Mouse (Mus musculus): ENCODE measurements at regions not wholly inside any gene's neighbourhood (a gene's known extent, or its start where the extent isn't known, plus 50 kb on each side); places are given as distances from the start of the nearest gene placed in this dataset.

DNA sequence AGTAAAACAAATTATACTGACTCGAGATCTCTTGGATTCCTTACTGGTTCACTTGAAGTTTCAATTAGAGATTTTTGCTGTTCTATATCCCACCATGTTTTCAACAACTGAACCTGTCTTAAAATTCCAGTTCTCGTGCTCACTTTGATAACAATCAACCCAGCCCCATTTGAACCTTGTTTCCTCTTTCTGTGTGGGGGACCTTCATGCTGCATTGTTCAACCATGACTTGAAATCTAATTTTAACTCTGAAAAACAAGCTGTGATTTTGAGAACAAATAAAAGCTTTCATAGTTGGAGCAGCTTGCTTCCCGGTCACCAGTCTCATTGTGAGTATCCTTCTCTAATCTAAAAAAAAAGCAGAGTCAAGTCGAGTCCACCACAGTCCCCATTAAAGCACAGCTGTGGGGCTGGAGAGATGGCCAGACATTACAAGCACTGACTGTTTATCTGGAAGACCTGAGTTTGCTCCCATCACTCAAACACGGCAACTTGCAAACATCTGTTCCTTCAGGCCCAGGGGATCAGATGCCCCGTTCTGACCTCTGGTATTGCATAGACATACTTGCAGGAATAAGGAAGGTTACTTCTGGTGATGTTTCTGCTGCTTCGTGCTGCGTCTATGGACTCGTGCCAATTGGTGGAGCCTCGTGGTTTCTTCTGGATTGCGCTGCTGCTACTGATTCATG lies 251.7 kb downstream of the Diras2 start:
- Histone ChIP-seq H3K4me3 (ENCODE audit: low read depth, low read length) (no peak overlapping the region), H3K9me3 (ENCODE audit: control insufficient read depth, low read length) (no peaks in the 10 kb centered on the region), H3K4me1 (ENCODE audit: control insufficient read depth, insufficient read depth, low read length) (no peaks in the 10 kb centered on the region), H3K4me2 (ENCODE audit: low read depth) (no peak overlapping the region), H3K9ac (ENCODE audit: low read length) (no peak overlapping the region), H3K27me3 (ENCODE audit: control insufficient read depth, insufficient read depth, low read length) (no peaks in the 10 kb centered on the region), H3K36me3 (ENCODE audit: control insufficient read depth, insufficient read depth, low read length) (no peaks in the 10 kb centered on the region), H3K27ac (ENCODE audit: low read depth, low read length) (no peak overlapping the region)
- 75% methylated on average over 11 of the region's 11 CpGs for WGBS
- no peak for DNase-seq (ENCODE audit: low spot score)
- ATAC-seq (ENCODE audit: insufficient read depth, low FRiP score, low TSS enrichment), result no peak

- H3K27ac ChIP-seq (ENCODE audit: low read depth, low read length), result no peak overlapping the region
- no peaks in the 10 kb centered on the region for H3K36me3 ChIP-seq (ENCODE audit: control insufficient read depth, insufficient read depth, low read length)
- DNase-seq (ENCODE audit: low spot score) (no peak), ATAC-seq (ENCODE audit: insufficient read depth, low FRiP score, low TSS enrichment) (no peak)
- H3K4me2 ChIP-seq (ENCODE audit: low read depth), result no peak overlapping the region
- H3K4me1 ChIP-seq (ENCODE audit: control insufficient read depth, insufficient read depth, low read length), result no peaks in the 10 kb centered on the region
- no peak overlapping the region for H3K4me3 ChIP-seq (ENCODE audit: low read depth, low read length)
- H3K9ac ChIP-seq (ENCODE audit: low read length), result no peak overlapping the region
- no peaks in the 10 kb centered on the region for H3K27me3 ChIP-seq (ENCODE audit: control insufficient read depth, insufficient read depth, low read length)
- H3K9me3 ChIP-seq (ENCODE audit: control insufficient read depth, low read length), result no peaks in the 10 kb centered on the region
- WGBS, result 90% methylated on average over 5 of the region's 5 CpGs
Observed at GRCm38 (mm10) chr13:52279970-52280348, 251.1 kb downstream of the Diras2 start.

DNA sequence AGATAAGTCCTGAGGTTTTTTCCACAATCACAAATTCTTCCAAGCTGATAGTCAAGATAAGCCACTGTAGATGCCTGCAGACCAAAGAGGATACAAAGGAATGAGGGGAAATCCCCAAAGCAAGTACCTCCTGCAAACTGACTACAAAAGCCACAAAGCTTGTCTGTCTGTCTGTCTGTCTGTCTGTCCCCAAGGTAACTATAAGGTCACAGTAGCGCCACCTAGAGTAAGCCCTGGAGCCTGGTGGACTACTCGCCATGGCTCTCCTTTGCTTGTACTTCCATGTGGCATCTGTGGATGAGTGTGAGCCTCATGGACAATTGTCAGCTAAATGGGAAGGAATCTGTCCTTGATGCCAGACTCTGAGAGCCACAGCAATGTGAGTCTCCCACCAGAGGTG lies 249.8 kb downstream of the Diras2 start:
- no peak overlapping the region for H3K4me2 ChIP-seq (ENCODE audit: low read depth)
- ATAC-seq (ENCODE audit: insufficient read depth, low FRiP score, low TSS enrichment) (no peak), DNase-seq (ENCODE audit: low spot score) (no peak)
- H3K27ac ChIP-seq (ENCODE audit: low read depth, low read length), result no peak overlapping the region
- WGBS, result 69% methylated on average over 2 of the region's 2 CpGs
- H3K9me3 ChIP-seq (ENCODE audit: control insufficient read depth, low read length), result no peaks in the 10 kb centered on the region
- no peak overlapping the region for H3K9ac ChIP-seq (ENCODE audit: low read length)
- H3K4me1 ChIP-seq (ENCODE audit: control insufficient read depth, insufficient read depth, low read length), result no peaks in the 10 kb centered on the region
- no peaks in the 10 kb centered on the region for H3K27me3 ChIP-seq (ENCODE audit: control insufficient read depth, insufficient read depth, low read length)
- H3K4me3 ChIP-seq (ENCODE audit: low read depth, low read length), result no peak overlapping the region
- no peaks in the 10 kb centered on the region for H3K36me3 ChIP-seq (ENCODE audit: control insufficient read depth, insufficient read depth, low read length)

- Histone ChIP-seq H3K36me3 (ENCODE audit: control insufficient read depth, insufficient read depth, low read length) (no peaks in the 10 kb centered on the region), H3K4me2 (ENCODE audit: low read depth) (no peak overlapping the region), H3K27ac (ENCODE audit: low read depth, low read length) (no peak overlapping the region), H3K9me3 (ENCODE audit: control insufficient read depth, low read length) (no peaks in the 10 kb centered on the region), H3K4me3 (ENCODE audit: low read depth, low read length) (no peak overlapping the region), H3K9ac (ENCODE audit: low read length) (no peak overlapping the region), H3K4me1 (ENCODE audit: control insufficient read depth, insufficient read depth, low read length) (no peaks in the 10 kb centered on the region), H3K27me3 (ENCODE audit: control insufficient read depth, insufficient read depth, low read length) (no peaks in the 10 kb centered on the region)
- ATAC-seq (ENCODE audit: insufficient read depth, low FRiP score, low TSS enrichment) (no peak), DNase-seq (ENCODE audit: low spot score) (no peak)
- WGBS, result 84% methylated on average over 13 of the region's 13 CpGs
Observed at GRCm38 (mm10) chr13:52282500-52282899, 248.6 kb downstream of the Diras2 start.

DNA sequence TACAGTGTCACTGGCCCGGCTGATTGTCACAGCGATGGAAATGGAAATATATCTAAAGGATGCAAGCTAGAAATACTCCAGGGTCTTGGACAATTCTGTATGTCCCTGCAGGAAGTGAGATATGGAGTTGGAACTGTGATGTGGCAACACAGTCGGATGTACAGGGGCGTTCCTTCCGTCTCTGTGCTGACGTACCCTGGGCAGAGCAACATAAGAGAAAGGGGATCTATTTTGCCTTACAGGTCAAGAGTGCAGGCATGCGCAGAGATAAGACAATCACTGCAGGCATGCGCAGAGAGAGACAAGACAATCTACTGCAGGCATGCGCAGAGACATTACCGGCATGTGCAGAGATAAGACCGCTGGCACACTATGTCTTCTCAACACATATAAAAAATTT lies 247.6 kb downstream of the Diras2 start:
- no peaks in the 10 kb centered on the region for H3K27me3 ChIP-seq (ENCODE audit: control insufficient read depth, insufficient read depth, low read length)
- DNase-seq (ENCODE audit: low spot score) (no peak), ATAC-seq (ENCODE audit: insufficient read depth, low FRiP score, low TSS enrichment) (no peak)
- no peaks in the 10 kb centered on the region for H3K9me3 ChIP-seq (ENCODE audit: control insufficient read depth, low read length)
- no peak overlapping the region for H3K9ac ChIP-seq (ENCODE audit: low read length)
- no peaks in the 10 kb centered on the region for H3K4me1 ChIP-seq (ENCODE audit: control insufficient read depth, insufficient read depth, low read length)
- H3K4me2 ChIP-seq (ENCODE audit: low read depth), result no peak overlapping the region
- no peak overlapping the region for H3K4me3 ChIP-seq (ENCODE audit: low read depth, low read length)
- no peaks in the 10 kb centered on the region for H3K36me3 ChIP-seq (ENCODE audit: control insufficient read depth, insufficient read depth, low read length)
- WGBS, result 89% methylated on average over 11 of the region's 11 CpGs
- no peak overlapping the region for H3K27ac ChIP-seq (ENCODE audit: low read depth, low read length)

GRCm38 (mm10) chr13:52284026-52284801 lies 246.9 kb downstream of the Diras2 start:
- H3K36me3 ChIP-seq (ENCODE audit: control insufficient read depth, insufficient read depth, low read length), result no peaks in the 10 kb centered on the region
- WGBS, result 85% methylated on average over 12 of the region's 12 CpGs
- DNase-seq (ENCODE audit: low spot score) (no peak), ATAC-seq (ENCODE audit: insufficient read depth, low FRiP score, low TSS enrichment) (no peak)
- no peak overlapping the region for H3K4me2 ChIP-seq (ENCODE audit: low read depth)
- no peak overlapping the region for H3K4me3 ChIP-seq (ENCODE audit: low read depth, low read length)
- no peaks in the 10 kb centered on the region for H3K27me3 ChIP-seq (ENCODE audit: control insufficient read depth, insufficient read depth, low read length)
- no peaks in the 10 kb centered on the region for H3K9me3 ChIP-seq (ENCODE audit: control insufficient read depth, low read length)
- H3K27ac ChIP-seq (ENCODE audit: low read depth, low read length), result no peak overlapping the region
- no peaks in the 10 kb centered on the region for H3K4me1 ChIP-seq (ENCODE audit: control insufficient read depth, insufficient read depth, low read length)
- no peak overlapping the region for H3K9ac ChIP-seq (ENCODE audit: low read length)

- DNase-seq (ENCODE audit: low spot score) (no peak), ATAC-seq (ENCODE audit: insufficient read depth, low FRiP score, low TSS enrichment) (no peak)
- WGBS, result 25% methylated on average over 6 of the region's 6 CpGs
- Histone ChIP-seq H3K36me3 (ENCODE audit: control insufficient read depth, insufficient read depth, low read length) (no peaks in the 10 kb centered on the region), H3K4me2 (ENCODE audit: low read depth) (no peak overlapping the region), H3K9ac (ENCODE audit: low read length) (no peak overlapping the region), H3K4me1 (ENCODE audit: control insufficient read depth, insufficient read depth, low read length) (no peaks in the 10 kb centered on the region), H3K9me3 (ENCODE audit: control insufficient read depth, low read length) (no peaks in the 10 kb centered on the region), H3K27me3 (ENCODE audit: control insufficient read depth, insufficient read depth, low read length) (no peaks in the 10 kb centered on the region), H3K27ac (ENCODE audit: low read depth, low read length) (no peak overlapping the region), H3K4me3 (ENCODE audit: low read depth, low read length) (no peak overlapping the region)
Observed at GRCm38 (mm10) chr13:52288400-52288799, 242.7 kb downstream of the Diras2 start.

GRCm38 (mm10) chr13:52295847-52296246 lies 235.2 kb downstream of the Diras2 start:
- WGBS, result 91% methylated on average over 15 of the region's 15 CpGs
- ATAC-seq (ENCODE audit: insufficient read depth, low FRiP score, low TSS enrichment) (no peak), DNase-seq (ENCODE audit: low spot score) (no peak)
- Histone ChIP-seq H3K9ac (ENCODE audit: low read length) (no peak overlapping the region), H3K27ac (ENCODE audit: low read depth, low read length) (no peak overlapping the region), H3K36me3 (ENCODE audit: control insufficient read depth, insufficient read depth, low read length) (no peaks in the 10 kb centered on the region), H3K9me3 (ENCODE audit: control insufficient read depth, low read length) (no peaks in the 10 kb centered on the region), H3K4me1 (ENCODE audit: control insufficient read depth, insufficient read depth, low read length) (no peaks in the 10 kb centered on the region), H3K4me3 (ENCODE audit: low read depth, low read length) (no peak overlapping the region), H3K27me3 (ENCODE audit: control insufficient read depth, insufficient read depth, low read length) (no peaks in the 10 kb centered on the region), H3K4me2 (ENCODE audit: low read depth) (no peak overlapping the region)
